Mouse (Mus musculus): ENCODE measurements around the gene Nxph1.

DNA sequence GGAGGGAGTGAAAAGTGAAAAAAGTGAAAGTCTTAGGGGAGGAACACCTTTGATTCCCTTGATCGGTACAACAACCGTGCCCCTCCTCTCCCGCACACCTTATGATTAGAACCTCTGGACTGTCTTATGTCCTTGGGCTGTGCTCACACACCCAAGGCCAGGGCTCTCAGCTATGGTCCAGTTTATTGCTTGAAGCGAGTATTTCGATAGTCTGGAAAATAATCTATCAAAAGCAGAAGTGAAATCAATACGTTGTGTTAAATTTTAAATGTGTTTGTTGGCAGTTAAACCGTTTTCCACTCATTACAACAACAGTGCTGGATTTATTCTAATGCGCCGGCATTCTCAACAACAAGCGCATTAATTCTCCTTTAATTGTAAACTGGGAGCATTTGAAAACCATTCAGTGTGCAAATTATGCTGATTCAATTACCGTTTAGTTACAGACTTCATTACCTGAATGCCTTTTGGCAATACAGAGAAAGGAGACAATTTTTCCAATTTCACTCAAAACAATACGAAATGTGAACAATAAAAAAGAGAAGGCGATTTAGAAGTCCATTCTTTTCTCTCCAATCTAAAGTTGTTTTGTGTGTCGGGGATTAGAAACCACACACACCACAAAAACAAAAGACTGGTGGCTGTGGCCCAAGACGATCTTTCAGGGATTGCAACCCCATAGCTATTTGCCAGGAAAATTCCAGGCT lies 3.8 kb downstream of the Nxph1 start:
- no peak for TF ChIP-seq CTCF (IDR thresholded peaks at IDR 0.05; ENCODE audit: extremely low read depth, insufficient read length, insufficient replicate concordance, low read depth, low read length)
- no peak for TF ChIP-seq POLR2A (IDR thresholded peaks at IDR 0.05; ENCODE audit: low read depth, low read length)

Data from small intestine, adult 2 months (tissue).